In the genomic region with DNA sequence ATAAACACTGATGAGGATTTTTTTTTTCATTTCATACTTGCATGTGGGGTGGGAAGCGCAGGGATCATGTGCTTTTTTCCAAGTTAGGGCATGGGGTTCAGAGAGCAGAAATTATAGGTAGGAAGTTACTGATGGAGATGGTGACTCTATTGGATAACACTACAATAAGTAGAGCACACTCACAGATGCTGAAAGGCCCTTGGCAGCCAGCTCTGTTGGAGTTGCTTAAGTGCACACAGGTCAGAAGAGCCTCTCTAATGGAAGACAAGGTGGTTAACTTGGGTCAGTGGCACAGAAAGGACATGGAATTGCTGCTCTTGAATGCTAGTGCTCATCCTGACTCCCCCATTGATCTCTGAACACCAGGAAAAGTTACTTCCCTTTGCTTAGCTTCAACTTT, we compare ENCODE assay signal across 15 mouse cellular contexts. TPM values are rescaled to one million over a fixed set of nuclear protein-coding genes. Genes with fewer than 3 reads are reported as not detected.
DNase-seq lines count a peak whose midpoint lies in the region; ATAC-seq and TF ChIP-seq lines count a peak whose summit lies in the region.
"Had no signal": no experiment of that assay in that cellular context is flagged by ENCODE, and none has a peak within 500 bp of the region (broad histone marks: within the 10 kb centered on the region; RNA-seq: fewer than 3 reads in every experiment).

No protein-coding gene starts in this region.

- peak; percentile 27 to 51 for DNase-seq in heart, adult 2 months
- DNase-seq in heart, embryonic 10.5 days (ENCODE audit: low spot score): no peak
- peak; percentile 10 to 18 for DNase-seq in heart, postnatal 36 days
- no peak for DNase-seq in ovary, postnatal 14 days (ENCODE audit: low spot score)
- no peak for DNase-seq in left cerebral cortex, postnatal 4 days
- DNase-seq: gastrocnemius, adult 2 months; gastrocnemius, postnatal 36 days; kidney, adult 18-20 months had no signal

- H3K27me3 ChIP-seq in heart, adult 2 months (ENCODE audit: control insufficient read depth, insufficient read depth, low read length): no peaks in the 10 kb centered on the region
- H3K27me3 ChIP-seq in heart, embryonic 10.5 days (ENCODE audit: insufficient read depth, poor library complexity, severe bottlenecking): no peaks in the 10 kb centered on the region
- H3K27me3 ChIP-seq in heart, embryonic 13.5 days (replicated peaks): no peaks in the 10 kb centered on the region
- no peaks in the 10 kb centered on the region for H3K27me3 ChIP-seq in heart, embryonic 16.5 days (ENCODE audit: control insufficient read depth, insufficient read depth, low read length)
- H3K27me3 ChIP-seq: hindbrain, embryonic 13.5 days had no signal

- no peak overlapping the region for H3K4me2 ChIP-seq in heart, embryonic 13.5 days
- no peak overlapping the region for H3K4me2 ChIP-seq in heart, embryonic 16.5 days (ENCODE audit: low read depth, low read length)
- H3K4me2 ChIP-seq: hindbrain, embryonic 13.5 days had no signal

- H3K4me1 ChIP-seq in heart, adult 2 months (ENCODE audit: control insufficient read depth, insufficient read depth, low read length): peaks cover 1% of the 10 kb centered on the region; the same call in 1 of the 2 replicates
- no peaks in the 10 kb centered on the region for H3K4me1 ChIP-seq in heart, embryonic 10.5 days
- H3K4me1 ChIP-seq in heart, embryonic 13.5 days: peaks cover 25% of the 10 kb centered on the region
- peaks cover 13% of the 10 kb centered on the region for H3K4me1 ChIP-seq in heart, embryonic 16.5 days (ENCODE audit: control insufficient read depth, insufficient read depth, low read length)
- H3K4me1 ChIP-seq: embryonic facial prominence, embryonic 10.5 days; hindbrain, embryonic 13.5 days had no signal

- intact Hi-C loops in heart, adult 2 months (cut with DNase I): no loop called here
- intact Hi-C loops in heart, postnatal 36 days (cut with DNase I): no loop called here
- intact Hi-C loops in left cerebral cortex, postnatal 4 days (cut with DNase I): no loop called here

- H3K36me3 ChIP-seq in heart, adult 2 months (ENCODE audit: control insufficient read depth, insufficient read depth, low read length): no peaks in the 10 kb centered on the region
- H3K36me3 ChIP-seq in heart, embryonic 10.5 days: no peaks in the 10 kb centered on the region
- H3K36me3 ChIP-seq in heart, embryonic 13.5 days: no peaks in the 10 kb centered on the region
- H3K36me3 ChIP-seq in heart, embryonic 16.5 days (ENCODE audit: control insufficient read depth, insufficient read depth): no peaks in the 10 kb centered on the region
- H3K36me3 ChIP-seq: embryonic facial prominence, embryonic 10.5 days; hindbrain, embryonic 13.5 days had no signal

- TF ChIP-seq CTCF in heart, adult 2 months (IDR thresholded peaks at IDR 0.05): no peak

- H3K27ac ChIP-seq in heart, adult 2 months: peak overlapping the region; percentile 73
- H3K27ac ChIP-seq in heart, embryonic 10.5 days: no peak overlapping the region
- peak overlapping the region; percentile 70 for H3K27ac ChIP-seq in heart, embryonic 13.5 days (replicated peaks)
- peak overlapping the region; percentile 78 for H3K27ac ChIP-seq in heart, embryonic 16.5 days (ENCODE audit: low read length)
- H3K27ac ChIP-seq: embryonic facial prominence, embryonic 10.5 days; gastrocnemius, adult 2 months; hindbrain, embryonic 13.5 days; hindbrain, postnatal 0 days had no signal

- no peak for TF ChIP-seq POLR2A in heart, adult 2 months (IDR thresholded peaks at IDR 0.05; ENCODE audit: insufficient read depth, low read depth, low read length)

- TF ChIP-seq EP300 in heart, adult 2 months (IDR thresholded peaks at IDR 0.05; ENCODE audit: insufficient read depth, low read depth, low read length): 0 out of 2 replicates have a peak, but pooled peaks have one; percentile 41

- 85% methylated on average over 1 of the region's 1 CpGs for WGBS in heart, adult 2 months
- 81% methylated on average over 1 of the region's 1 CpGs for WGBS in heart, embryonic 10.5 days
- WGBS in heart, embryonic 13.5 days: 77% methylated on average over 1 of the region's 1 CpGs
- 86% methylated on average over 1 of the region's 1 CpGs for WGBS in heart, embryonic 16.5 days

- H3K9ac ChIP-seq in heart, adult 2 months (ENCODE audit: low read depth, low read length): no peak overlapping the region
- no peak overlapping the region for H3K9ac ChIP-seq in heart, embryonic 13.5 days
- no peak overlapping the region for H3K9ac ChIP-seq in heart, embryonic 16.5 days (ENCODE audit: low read length)
- H3K9ac ChIP-seq: hindbrain, embryonic 13.5 days had no signal

- no peaks in the 10 kb centered on the region for H3K79me2 ChIP-seq in heart, adult 2 months (replicated peaks; ENCODE audit: control insufficient read depth, insufficient read depth, low read length)

- H3K4me3 ChIP-seq in heart, adult 2 months: no peak overlapping the region
- H3K4me3 ChIP-seq in heart, embryonic 10.5 days: no peak overlapping the region
- H3K4me3 ChIP-seq in heart, embryonic 13.5 days: no peak overlapping the region
- no peak overlapping the region for H3K4me3 ChIP-seq in heart, embryonic 16.5 days (ENCODE audit: low read length)
- H3K4me3 ChIP-seq: embryonic facial prominence, embryonic 10.5 days; gastrocnemius, adult 2 months; hindbrain, embryonic 13.5 days had no signal

- ATAC-seq in heart, embryonic 13.5 days (ENCODE audit: extremely low read depth, insufficient number of reproducible peaks, low FRiP score, low TSS enrichment): no peak
- no peak for ATAC-seq in heart, embryonic 16.5 days (replicated peaks; ENCODE audit: extremely low read depth, insufficient read depth, low FRiP score)
- ATAC-seq: forebrain, embryonic 14.5 days; hindbrain, postnatal 0 days had no signal

- H3K9me3 ChIP-seq in heart, embryonic 10.5 days: no peaks in the 10 kb centered on the region
- no peaks in the 10 kb centered on the region for H3K9me3 ChIP-seq in heart, embryonic 13.5 days
- H3K9me3 ChIP-seq in heart, embryonic 16.5 days (replicated peaks; ENCODE audit: control insufficient read depth, low read length): no peaks in the 10 kb centered on the region
- H3K9me3 ChIP-seq: embryonic facial prominence, embryonic 10.5 days; hindbrain, embryonic 13.5 days had no signal

RNA-seq across cellular contexts. Expression of gene Fam84a, which starts 13.1 kb away (rescaled TPM):
- total RNA-seq in heart, adult 2 months (2021): 1 to 10 TPM in 1 of 2 experiments, under 1 TPM in 1; 0.59 to 1.4 TPM
- 0.70 and 0.82 TPM in 2 replicates for polyA plus RNA-seq in heart, adult 2 months (2012; rRNA removed)
- polyA plus RNA-seq in heart, embryonic 10.5 days (2016; fragmentation: Nextera tagmentation; extraction: Ambion mirVana): 1.3 and 2.7 TPM in 2 replicates
- polyA plus RNA-seq in heart, embryonic 13.5 days (2015; fragmentation: Nextera tagmentation; extraction: Ambion mirVana): 2.2 and 2.3 TPM in 2 replicates
- polyA plus RNA-seq in heart, embryonic 16.5 days (2015; fragmentation: Nextera tagmentation; extraction: Ambion mirVana): 2.2 and 2.5 TPM in 2 replicates
- total RNA-seq in heart, postnatal 36 days (2021): 1 to 10 TPM; 1.2 to 1.7 TPM
- 10 to 100 TPM; 53.3 to 55.5 TPM for total RNA-seq in left cerebral cortex, postnatal 4 days (2021)
- total RNA-seq: gastrocnemius, postnatal 36 days; hematopoietic stem cell, adult 5-6 weeks had no signal

Comparison
In these comparisons a context has a peak if more than half of its experiments do, and no peak if none do; other contexts are left out.
1. DNase-seq: peak in heart, adult 2 months (2 of 2) and heart, postnatal 36 days (2 of 2); none in heart, embryonic 10.5 days (single experiment), ovary, postnatal 14 days (single experiment) and left cerebral cortex, postnatal 4 days (single experiment).